In the genomic region with DNA sequence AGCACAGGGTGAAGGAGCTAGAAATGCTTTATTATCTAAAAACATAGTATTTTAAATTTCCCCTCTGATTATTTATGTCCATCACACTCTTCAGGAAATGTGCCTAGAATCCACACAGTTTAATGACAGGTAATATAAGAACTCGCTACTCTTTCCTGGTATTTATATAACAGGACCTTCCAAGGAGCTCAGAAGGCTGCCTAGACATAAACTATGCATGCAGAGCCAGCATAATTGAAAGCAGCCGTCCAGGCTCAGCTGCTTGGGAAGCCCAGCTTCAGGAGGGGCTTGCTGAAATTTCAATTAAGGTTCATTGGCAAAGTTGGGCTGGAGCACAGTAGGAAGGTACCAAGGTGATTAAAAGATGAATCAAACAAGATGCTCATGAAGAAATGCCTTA, we compare ENCODE assay signal across 10 mouse cellular contexts. TPM values are rescaled to one million over a fixed set of nuclear protein-coding genes. Genes with fewer than 3 reads are reported as not detected.
DNase-seq lines count a peak whose midpoint lies in the region; ATAC-seq and TF ChIP-seq lines count a peak whose summit lies in the region.
"Had no signal": no experiment of that assay in that cellular context is flagged by ENCODE, and none has a peak within 500 bp of the region (broad histone marks: within the 10 kb centered on the region; RNA-seq: fewer than 3 reads in every experiment).

No protein-coding gene starts in this region.

- intact Hi-C loops in left cerebral cortex, adult 2 months (cut with DNase I), result no loop called here

- H3K4me2 ChIP-seq in forebrain, embryonic 13.5 days, result peak overlapping the region; percentile 51
- peak overlapping the region; percentile 67 for H3K4me2 ChIP-seq in limb, embryonic 13.5 days (replicated peaks)
- H3K4me2 ChIP-seq in neural tube, embryonic 15.5 days, result peak overlapping the region; percentile 35; the same call in 1 of the 2 replicates

- H3K27ac ChIP-seq in left cerebral cortex, adult 2 months, result peak overlapping the region; percentile 21; the same call in 1 of the 2 replicates
- no peak overlapping the region; the same call in 1 of the 2 replicates for H3K27ac ChIP-seq in forebrain, embryonic 13.5 days
- H3K27ac ChIP-seq in limb, embryonic 13.5 days, result peak overlapping the region; percentile 84
- no peak overlapping the region for H3K27ac ChIP-seq in neural tube, embryonic 15.5 days (replicated peaks)

- H3K4me3 ChIP-seq in left cerebral cortex, adult 2 months, result peak overlapping the region; percentile 23; the same call in 1 of the 2 replicates
- peak overlapping the region; percentile 29 for H3K4me3 ChIP-seq in forebrain, embryonic 13.5 days
- peak overlapping the region; percentile 60 for H3K4me3 ChIP-seq in limb, embryonic 13.5 days
- H3K4me3 ChIP-seq in neural tube, embryonic 15.5 days (replicated peaks), result no peak overlapping the region
- H3K4me3 ChIP-seq: megakaryocyte, embryonic 14.5 days had no signal

- H3K9ac ChIP-seq in forebrain, embryonic 13.5 days, result peak overlapping the region; percentile 27; the same call in 1 of the 2 replicates
- peak overlapping the region; percentile 55 for H3K9ac ChIP-seq in limb, embryonic 13.5 days
- H3K9ac ChIP-seq in neural tube, embryonic 15.5 days (replicated peaks), result no peak overlapping the region

- no peak for TF ChIP-seq CTCF in left cerebral cortex, adult 2 months (IDR thresholded peaks at IDR 0.05)

- whole genome bisulfite sequencing in forebrain, embryonic 13.5 days, result 23% methylated on average over 2 of the region's 2 CpGs
- WGBS in limb, embryonic 13.5 days, result 10% methylated on average over 2 of the region's 2 CpGs
- 26% methylated on average over 2 of the region's 2 CpGs for WGBS in neural tube, embryonic 15.5 days

- no peaks in the 10 kb centered on the region for H3K9me3 ChIP-seq in forebrain, embryonic 13.5 days (replicated peaks)
- no peaks in the 10 kb centered on the region for H3K9me3 ChIP-seq in limb, embryonic 13.5 days
- H3K9me3 ChIP-seq in neural tube, embryonic 15.5 days (replicated peaks), result no peaks in the 10 kb centered on the region
- H3K9me3 ChIP-seq: megakaryocyte, embryonic 14.5 days had no signal

- no peaks in the 10 kb centered on the region for H3K27me3 ChIP-seq in forebrain, embryonic 13.5 days
- no peaks in the 10 kb centered on the region for H3K27me3 ChIP-seq in limb, embryonic 13.5 days
- no peaks in the 10 kb centered on the region for H3K27me3 ChIP-seq in neural tube, embryonic 15.5 days (replicated peaks)

- ATAC-seq in forebrain, embryonic 13.5 days, result peak; percentile 37; the same call in 1 of the 2 replicates
- peak; percentile 78 for ATAC-seq in limb, embryonic 13.5 days (ENCODE audit: low FRiP score, low read depth)
- ATAC-seq in neural tube, embryonic 15.5 days (ENCODE audit: low FRiP score), result no peak
- ATAC-seq in inflammation-experienced regulatory T-cells, adult 6 months, result no peak

- DNase-seq in left cerebral cortex, adult 2 months (ENCODE audit: extremely low spot score in 1 of 2, low spot score in 2 of 2), result no peak
- no peak for DNase-seq in left cerebral cortex, adult 8-10 months (ENCODE audit: low spot score in 2 of 2)
- no peak for DNase-seq in adrenal gland, postnatal 25 days
- DNase-seq in yolk sac, embryonic 10.5 days (ENCODE audit: low spot score), result no peak

- 0 out of 2 replicates have a peak, but pooled peaks cover 7% of the 10 kb centered on the region for H3K36me3 ChIP-seq in forebrain, embryonic 13.5 days (ENCODE audit: poor library complexity, severe bottlenecking)
- H3K36me3 ChIP-seq in limb, embryonic 13.5 days, result peaks cover 18% of the 10 kb centered on the region
- no peaks in the 10 kb centered on the region for H3K36me3 ChIP-seq in neural tube, embryonic 15.5 days

- H3K4me1 ChIP-seq in forebrain, embryonic 13.5 days, result peaks cover 40% of the 10 kb centered on the region
- H3K4me1 ChIP-seq in limb, embryonic 13.5 days, result peaks cover 19% of the 10 kb centered on the region
- peaks cover 5% of the 10 kb centered on the region; the same call in 1 of the 2 replicates for H3K4me1 ChIP-seq in neural tube, embryonic 15.5 days

RNA-seq across cellular contexts. Expression of gene Vcam1, which starts 2.2 kb away (rescaled TPM):
- 10 to 100 TPM; 16.8 to 19.1 TPM for total RNA-seq in left cerebral cortex, adult 2 months (2021)
- 10 to 100 TPM; 17.4 to 21.0 (median 20.0) TPM for total RNA-seq in left cerebral cortex, adult 8-10 months (2022)
- polyA plus RNA-seq in forebrain, embryonic 13.5 days (2015; fragmentation: Nextera tagmentation; extraction: Ambion mirVana), result 28.1 and 32.9 TPM in 2 replicates
- polyA plus RNA-seq in limb, embryonic 13.5 days (2015; fragmentation: Nextera tagmentation; extraction: Ambion mirVana), result 129 and 135 TPM in 2 replicates
- polyA plus RNA-seq in neural tube, embryonic 15.5 days (2015; fragmentation: Nextera tagmentation; extraction: Ambion mirVana), result 25.9 and 38.1 TPM in 2 replicates
- 10.8 and 13.1 TPM in 2 replicates for total RNA-seq in adrenal gland, postnatal 25 days (2021)
- 1 to 10 TPM; 3.9 to 5.7 (median 4.9) TPM for polyA plus RNA-seq in inflammation-experienced regulatory T-cells, adult 6 months (2017; shearing (Covaris generic))
- total RNA-seq: MEL had no signal

Comparison
In these comparisons a context has a peak if more than half of its experiments do, and no peak if none do; other contexts are left out.
1. H3K27ac ChIP-seq: peak in left cerebral cortex, adult 2 months (single experiment) and limb, embryonic 13.5 days (single experiment); none in forebrain, embryonic 13.5 days (single experiment) and neural tube, embryonic 15.5 days (single experiment).
2. ATAC-seq: peak in forebrain, embryonic 13.5 days (single experiment) and limb, embryonic 13.5 days (single experiment); none in neural tube, embryonic 15.5 days (single experiment) and inflammation-experienced regulatory T-cells, adult 6 months (single experiment).
3. Peak in every context shown above with its lines, with median percentiles within 50 percentile points of each other: H3K4me2 ChIP-seq.